Mouse (Mus musculus): ENCODE results near the gene Eral1.

Gene Eral1

DNA sequence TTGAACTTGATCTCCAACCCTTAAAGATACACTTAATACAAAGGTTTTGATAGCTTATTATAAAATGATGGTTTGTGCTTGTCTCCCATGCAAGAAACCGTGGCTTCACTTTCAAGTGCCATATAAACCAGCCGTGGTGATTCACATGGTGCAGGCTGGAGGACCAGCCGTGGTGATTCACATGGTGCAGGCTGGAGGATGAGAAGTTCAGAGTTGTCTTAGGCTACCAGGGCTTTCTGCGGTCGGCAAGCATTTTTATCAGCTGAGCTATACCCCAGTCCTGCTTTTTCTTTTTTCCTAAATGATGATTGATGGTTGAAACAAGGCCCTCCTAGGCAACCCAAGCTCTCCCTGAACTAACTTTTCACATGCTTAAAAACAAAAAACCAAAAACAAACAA lies 22.0 kb upstream of the Eral1 start:
- no peak for TF ChIP-seq GATA4 (IDR thresholded peaks at IDR 0.05; ENCODE audit: insufficient replicate concordance, low read length)

DNA sequence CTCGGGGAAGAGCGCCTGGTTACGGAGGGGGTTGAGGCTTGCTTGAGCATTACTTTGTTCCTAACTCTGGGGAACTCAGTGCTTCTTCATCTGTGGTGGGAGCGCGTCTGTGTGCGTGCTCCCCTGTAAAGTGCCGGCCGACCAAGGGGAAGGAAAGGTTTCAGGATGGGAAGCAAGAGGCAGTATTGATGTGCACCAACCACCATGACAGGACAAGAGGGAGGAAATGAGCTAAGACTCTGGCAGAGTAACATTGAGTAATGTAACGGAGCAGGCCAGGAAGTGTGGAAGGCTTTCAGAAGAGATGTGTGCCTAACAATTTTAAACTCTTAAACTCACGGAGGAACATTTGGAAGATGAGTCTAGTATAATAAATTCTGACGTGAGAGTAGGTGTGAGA lies 20.6 kb upstream of the Eral1 start:
- TF ChIP-seq GATA4 (IDR thresholded peaks at IDR 0.05; ENCODE audit: insufficient replicate concordance, low read length): no peak

DNA sequence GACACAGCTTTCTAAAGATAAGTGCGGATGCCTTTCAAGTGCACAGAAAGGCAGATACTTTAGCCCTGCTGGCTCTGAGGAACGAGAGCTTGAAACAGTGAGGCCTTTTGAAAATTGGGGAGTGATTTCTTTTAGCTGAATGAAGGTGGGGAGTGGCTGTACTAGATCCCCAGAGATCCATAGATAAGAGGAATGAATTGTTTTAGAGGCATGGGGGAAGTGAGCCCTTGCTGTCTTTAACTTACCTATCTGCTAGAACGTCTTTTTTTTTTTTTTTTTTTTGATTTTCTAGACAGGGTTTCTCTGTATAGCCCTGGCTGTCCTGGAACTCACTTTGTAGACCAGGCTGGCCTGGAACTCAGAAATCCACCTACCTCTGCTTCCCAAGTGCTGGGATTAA lies 16.9 kb upstream of the Eral1 start:
- no peak for TF ChIP-seq GATA4 (IDR thresholded peaks at IDR 0.05; ENCODE audit: insufficient replicate concordance, low read length)

DNA sequence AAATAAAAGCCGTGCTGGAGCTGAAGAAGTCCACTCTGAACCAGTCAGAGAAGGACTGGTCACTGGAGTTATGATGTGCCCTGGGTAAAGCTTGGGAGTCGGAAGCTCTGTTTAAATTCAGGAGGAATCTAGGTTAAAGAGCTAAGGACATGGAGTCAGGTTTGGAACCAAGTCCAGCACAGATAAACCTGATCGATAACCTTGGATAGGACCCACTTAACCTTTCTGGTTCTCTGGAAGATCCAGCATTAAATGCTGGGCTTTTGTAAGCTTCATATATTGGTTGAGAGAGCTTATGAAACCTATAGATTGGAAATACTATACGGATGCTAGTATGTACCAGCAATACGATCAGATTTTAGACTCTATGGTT lies 14.9 kb upstream of the Eral1 start:
- TF ChIP-seq GATA4 (IDR thresholded peaks at IDR 0.05; ENCODE audit: insufficient replicate concordance, low read length): peak; percentile 25; the same call in 1 of the 2 replicates

DNA sequence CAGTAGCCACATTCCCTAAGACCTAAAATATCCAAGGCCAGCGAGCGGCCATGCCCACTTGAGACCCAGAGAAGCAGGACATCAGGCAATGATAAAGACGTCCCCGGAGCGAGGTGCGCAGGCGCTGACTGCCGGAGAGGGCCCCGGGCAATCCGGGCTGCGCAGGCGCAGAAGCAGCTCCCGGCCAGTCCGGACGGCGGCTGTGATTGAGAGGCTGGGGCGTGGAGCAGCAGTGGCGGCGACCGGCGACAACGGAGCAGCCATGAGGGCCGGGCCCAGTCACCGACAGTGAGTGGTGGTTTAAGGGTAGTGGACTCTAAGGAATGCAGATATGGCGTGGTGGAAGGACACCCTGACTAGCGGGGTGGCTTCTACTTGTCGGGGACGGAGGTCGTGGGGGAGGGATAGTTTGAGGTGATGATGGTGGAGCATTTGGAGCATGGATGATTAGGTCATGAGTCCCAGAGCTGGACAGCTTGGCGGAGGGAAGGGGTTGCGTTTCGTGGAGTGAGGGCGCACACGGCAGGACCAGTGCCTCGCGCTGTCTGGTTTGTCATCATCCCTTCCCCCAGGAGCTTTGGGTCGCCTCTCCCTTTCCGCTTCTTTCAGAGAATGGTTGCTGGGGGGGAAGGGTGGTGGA lies 14.4 kb upstream of the Eral1 start, which contains the start of gene Fam222b:
Gene Fam222b (plus strand): TSS at position 157 of the 640 bp plus-strand sequence.
- TF ChIP-seq GATA4 (IDR thresholded peaks at IDR 0.05; ENCODE audit: insufficient replicate concordance, low read length): peak; percentile 73; the same call in 1 of the 2 replicates

DNA sequence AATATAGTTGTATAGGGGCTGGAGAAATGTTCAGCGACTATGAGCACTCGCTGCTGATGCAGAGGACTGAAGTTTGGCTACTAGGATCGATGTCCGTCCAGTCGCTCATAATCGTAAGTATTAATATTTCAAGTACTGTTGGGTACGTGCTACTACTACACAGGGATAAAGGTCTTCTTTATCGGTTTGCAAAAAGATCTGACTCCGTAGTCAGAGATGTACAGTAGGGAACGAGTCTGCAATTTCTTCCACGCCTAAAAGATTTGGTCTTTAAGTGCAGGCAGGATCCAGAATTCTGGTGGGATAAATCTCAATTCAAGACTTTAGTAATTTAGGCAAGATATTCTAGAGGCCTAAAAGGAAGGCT lies 13.9 kb upstream of the Eral1 start:
- no peak for TF ChIP-seq GATA4 (IDR thresholded peaks at IDR 0.05; ENCODE audit: insufficient replicate concordance, low read length)

DNA sequence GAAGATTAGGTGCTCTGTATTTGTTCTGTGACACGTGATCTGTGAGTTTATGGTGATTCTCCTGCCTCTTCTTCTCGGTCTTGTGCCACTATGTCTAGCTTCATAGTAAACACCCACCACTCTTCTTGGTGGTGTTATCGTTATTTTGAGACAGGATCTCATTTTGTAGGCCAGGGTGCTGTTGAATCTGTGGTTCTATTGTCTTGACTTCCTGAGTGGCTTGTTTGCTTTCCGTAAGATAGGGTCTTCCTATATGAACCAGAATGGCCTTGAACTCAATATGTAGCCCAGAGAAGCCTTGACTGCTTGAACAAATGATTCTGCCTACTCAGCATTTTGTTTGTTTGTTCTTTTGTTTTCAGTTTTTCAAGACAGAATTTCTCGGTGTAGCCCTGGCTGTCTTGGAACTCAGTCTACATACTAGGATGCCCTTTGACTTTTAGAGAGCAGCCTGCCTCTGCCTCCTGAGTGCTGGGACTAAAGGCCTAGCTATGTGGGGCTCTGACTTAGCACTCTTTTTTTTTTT lies 7.6 kb upstream of the Eral1 start:
- peak; percentile 89 for TF ChIP-seq GATA4 (IDR thresholded peaks at IDR 0.05; ENCODE audit: insufficient replicate concordance, low read length)

DNA sequence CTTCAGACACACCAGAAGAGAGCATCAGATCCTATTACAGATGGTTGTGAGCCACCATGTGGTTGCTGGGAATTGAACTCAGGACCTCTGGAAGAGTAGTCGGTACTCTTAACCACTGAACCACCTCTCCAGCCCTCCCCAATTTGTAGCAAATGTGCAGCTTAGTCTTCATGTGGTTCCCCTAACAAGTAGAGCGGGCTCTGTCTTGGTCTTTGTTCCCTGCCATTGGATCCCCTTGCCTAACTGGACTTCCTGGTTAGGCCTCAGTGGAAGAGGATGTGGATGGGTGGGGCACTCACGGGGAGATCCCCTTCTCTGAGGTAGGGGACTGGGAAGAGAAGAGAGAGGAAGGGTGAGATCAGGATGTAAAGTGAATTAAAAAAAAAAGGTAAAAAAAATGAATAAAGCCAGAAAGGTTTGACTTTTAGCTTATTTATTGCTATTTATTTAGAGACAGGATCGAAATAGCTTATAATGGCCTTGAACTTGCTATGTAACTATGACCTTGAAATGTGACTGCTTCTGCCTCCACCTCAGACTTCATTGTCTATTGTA lies 6.8 kb upstream of the Eral1 start:
- TF ChIP-seq GATA4 (IDR thresholded peaks at IDR 0.05; ENCODE audit: insufficient replicate concordance, low read length): no peak

DNA sequence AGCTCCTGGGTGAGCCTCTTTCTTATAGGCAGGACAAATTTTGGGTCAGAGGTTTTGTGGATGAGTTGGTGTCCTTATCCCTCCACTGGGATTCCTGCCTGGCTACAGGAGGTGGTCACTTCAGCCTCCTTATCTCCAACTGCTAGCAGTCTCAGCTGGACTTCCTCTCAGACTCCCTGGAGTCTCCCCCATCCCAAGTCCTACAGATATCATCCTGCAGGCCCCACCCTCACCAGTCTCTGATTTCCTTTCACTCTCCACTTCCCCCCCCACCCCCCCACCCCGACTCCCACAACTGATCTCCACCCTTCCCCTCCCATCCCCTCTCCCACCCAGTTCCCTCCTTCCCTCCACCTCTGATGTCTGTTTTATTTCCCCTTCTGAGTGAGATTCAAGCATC lies 3.4 kb upstream of the Eral1 start:
- TF ChIP-seq GATA4 (IDR thresholded peaks at IDR 0.05; ENCODE audit: insufficient replicate concordance, low read length): peak; percentile 86; the same call in 1 of the 2 replicates

DNA sequence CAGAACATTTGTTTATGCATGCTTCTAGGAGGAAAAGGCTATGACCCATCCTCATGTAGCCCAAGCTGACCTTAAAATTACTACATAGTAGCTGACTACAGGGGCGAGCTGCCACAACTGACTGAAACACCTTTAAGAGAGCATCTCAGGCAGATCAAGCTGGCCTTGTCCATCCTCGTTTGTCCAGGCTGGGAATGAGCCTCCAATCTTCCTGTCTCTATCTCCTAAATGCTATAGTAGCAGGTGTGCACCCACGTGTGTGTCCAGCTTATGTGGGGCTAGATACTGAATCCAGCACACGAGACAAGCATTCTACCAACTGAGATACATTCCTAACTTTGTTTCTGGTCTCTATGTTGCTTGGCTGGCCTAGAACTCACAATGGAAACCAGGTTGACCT lies 5.5 kb downstream of the Eral1 start:
- TF ChIP-seq GATA4 (IDR thresholded peaks at IDR 0.05; ENCODE audit: insufficient replicate concordance, low read length): no peak

DNA sequence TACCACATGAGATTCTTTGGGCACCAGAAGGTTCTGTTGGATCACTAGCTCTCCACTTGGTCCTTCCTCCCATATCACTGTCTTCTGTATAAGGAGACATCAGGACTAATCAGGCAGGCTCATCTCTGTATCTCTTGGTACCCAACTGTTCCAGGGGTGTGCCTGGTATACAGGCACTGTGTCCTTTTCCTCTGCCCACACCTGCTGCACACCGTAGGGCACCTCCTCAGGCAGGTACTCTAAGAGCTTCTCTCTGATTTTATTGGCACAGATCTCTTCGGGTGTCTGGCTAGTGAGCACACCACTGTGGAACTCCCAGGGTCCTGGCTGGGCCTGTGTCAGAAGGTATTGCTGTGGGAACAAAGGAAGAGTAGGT lies 5.9 kb downstream of the Eral1 start:
- TF ChIP-seq GATA4 (IDR thresholded peaks at IDR 0.05; ENCODE audit: insufficient replicate concordance, low read length): no peak

DNA sequence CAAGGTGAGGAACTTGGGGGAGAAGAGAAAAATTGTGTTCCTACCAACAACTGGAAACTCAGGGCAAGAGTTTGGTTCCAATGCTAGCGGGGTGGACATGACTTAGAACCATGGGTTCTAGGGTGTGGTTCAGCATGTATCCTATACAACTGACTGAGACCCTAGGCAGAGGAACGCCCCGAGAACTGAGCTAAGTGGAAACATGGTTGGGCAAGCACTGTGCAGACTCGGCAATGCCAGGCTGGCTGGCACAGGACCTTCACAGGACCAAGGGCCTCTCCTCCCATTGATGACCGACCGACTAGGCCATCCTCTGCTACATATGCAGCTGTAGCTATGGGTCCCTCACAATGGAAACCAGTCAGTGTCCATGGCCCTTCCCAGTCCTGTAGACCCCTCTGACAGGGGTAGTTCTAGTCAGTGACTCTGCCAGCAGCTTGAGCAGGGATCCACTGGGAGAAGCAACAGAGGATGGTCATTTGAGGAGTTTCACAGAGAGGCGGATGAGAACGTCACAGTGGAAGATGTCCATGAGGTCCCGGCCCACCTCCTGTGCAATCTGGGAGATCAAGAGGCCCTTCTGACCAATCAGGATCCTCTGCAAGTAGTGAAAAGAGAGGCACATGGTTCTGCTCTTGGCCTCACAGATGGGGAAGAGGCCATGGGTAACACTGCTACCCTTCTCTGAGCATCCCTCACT lies 6.5 kb downstream of the Eral1 start:
- TF ChIP-seq GATA4 (IDR thresholded peaks at IDR 0.05; ENCODE audit: insufficient replicate concordance, low read length): no peak

DNA sequence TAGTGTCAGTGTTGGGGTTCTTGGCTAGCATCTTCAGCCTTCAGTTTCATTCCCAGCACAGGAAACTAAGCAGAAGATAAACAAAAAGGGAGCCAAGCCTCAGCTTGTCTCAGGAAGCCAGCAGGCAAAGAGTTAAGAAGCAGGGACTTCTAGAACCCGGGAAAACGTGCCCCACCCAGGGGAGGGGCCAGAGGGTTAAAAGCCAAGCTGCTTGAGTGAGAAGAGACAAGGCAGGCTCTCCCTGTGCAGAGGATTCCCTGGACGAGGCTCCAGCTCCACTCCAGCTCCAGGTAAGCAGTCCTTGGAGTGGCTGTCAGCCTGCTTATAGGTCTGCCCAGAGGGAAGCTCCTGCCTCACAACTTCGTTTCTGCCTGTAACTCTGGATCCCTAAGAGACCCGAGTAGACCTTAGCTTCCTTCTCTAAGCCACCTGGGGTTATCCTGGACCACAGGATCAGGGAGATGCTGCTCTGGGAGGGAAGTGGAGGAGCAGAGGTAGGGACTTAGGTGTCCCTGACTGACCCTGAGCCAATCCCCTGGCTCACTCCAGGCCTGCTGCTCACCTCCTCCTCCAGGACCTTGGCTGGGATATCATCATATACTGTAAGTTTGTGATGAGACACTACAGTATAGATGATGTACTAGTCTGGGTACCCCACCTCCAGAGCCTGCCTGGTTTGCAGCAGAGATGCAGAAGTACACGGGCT lies 7.6 kb downstream of the Eral1 start:
- no peak for TF ChIP-seq GATA4 (IDR thresholded peaks at IDR 0.05; ENCODE audit: insufficient replicate concordance, low read length)

DNA sequence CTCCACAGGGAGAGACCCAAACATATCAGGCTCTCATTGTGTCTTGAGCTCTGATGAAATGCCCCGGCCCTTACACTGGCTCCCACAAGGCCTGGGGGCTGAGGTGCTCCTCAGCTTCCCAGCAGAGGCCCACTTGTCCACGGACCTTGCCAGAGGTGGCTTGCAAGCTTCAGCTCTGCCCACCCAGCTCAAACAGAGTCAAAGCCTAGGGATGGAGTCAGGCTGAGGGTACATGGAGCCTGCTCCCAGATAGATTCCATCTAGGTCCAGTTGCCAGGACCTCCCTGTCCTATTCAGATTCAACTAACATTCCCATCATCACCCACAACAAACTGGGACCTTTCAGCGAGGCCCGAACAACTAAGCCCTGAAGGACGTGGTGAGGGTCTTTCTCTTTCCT lies 8.2 kb downstream of the Eral1 start:
- TF ChIP-seq GATA4 (IDR thresholded peaks at IDR 0.05; ENCODE audit: insufficient replicate concordance, low read length): no peak

DNA sequence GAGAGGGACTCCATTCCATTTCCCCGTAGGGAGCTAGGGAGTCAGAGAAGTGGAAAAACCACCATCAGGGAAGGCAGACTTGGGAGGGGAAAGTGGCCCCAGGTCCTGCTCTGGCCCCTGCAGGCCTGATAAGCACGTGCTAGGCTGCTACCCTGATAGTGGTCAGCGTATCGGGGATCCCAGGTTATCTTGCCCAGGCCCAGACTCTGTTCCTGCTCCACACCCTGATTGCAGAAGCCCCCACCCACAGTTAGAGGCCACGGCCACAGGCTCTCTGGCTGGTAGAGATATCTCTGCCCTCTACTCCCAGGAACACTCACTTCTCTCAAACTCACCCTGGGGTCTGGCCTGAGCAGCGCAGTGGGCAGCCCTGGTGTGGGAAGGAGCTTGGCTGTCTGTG lies 10.5 kb downstream of the Eral1 start:
- TF ChIP-seq GATA4 (IDR thresholded peaks at IDR 0.05; ENCODE audit: insufficient replicate concordance, low read length): no peak

DNA sequence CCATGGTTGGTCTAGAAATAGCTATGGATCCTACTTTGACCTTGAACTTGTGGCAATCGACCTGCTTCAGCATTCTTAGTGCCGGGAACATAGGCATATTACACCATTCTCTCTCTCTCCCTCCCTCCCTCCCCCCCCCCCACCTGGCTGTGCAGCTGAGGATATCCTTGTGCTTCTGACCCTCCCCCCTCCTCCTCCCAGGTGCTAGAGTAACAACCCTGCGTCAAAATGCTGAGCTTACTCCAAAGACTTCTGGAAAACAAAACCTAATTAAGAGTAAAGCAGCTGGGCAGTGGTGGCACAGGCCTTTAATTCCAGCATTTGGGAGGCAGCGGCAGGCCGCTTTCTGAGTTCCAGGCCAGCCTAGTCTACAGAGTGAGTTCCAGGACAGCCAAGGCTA lies 11.1 kb downstream of the Eral1 start:
- no peak for TF ChIP-seq GATA4 (IDR thresholded peaks at IDR 0.05; ENCODE audit: insufficient replicate concordance, low read length)

Measured in liver, adult (tissue).